Mouse (Mus musculus) left cerebral cortex, postnatal 10 days (tissue): ENCODE data around the gene Ehd3. TPM values are rescaled to one million over a fixed set of nuclear protein-coding genes. Genes with fewer than 3 reads are reported as not detected.

Source experiments
- DNase-seq, 2 experiments: peaks; one replicate each; pipeline ENCODE4 v3.0.0; 2021 to 2022; ENCODE audit warnings: low spot score in 2 of 2, mixed read lengths in 1 of 2; ENCODE audit errors: extremely low spot score in 1 of 2
- intact Hi-C: fragments of 180-260 bp; cut with DNase I; formaldehyde crosslinking; loops from one replicate; pipeline ENCODE4 v1.15.1; 2025
- total RNA-seq, 2 experiments: library from RNA; stranded (reverse); gene quantifications; 2 replicates each; pipeline ENCODE4 v1.2.3; 2021

The Ehd3 gene
- total RNA-seq, 2 experiments from 2014 or later, result 68.0 to 73.2 TPM

DNA sequence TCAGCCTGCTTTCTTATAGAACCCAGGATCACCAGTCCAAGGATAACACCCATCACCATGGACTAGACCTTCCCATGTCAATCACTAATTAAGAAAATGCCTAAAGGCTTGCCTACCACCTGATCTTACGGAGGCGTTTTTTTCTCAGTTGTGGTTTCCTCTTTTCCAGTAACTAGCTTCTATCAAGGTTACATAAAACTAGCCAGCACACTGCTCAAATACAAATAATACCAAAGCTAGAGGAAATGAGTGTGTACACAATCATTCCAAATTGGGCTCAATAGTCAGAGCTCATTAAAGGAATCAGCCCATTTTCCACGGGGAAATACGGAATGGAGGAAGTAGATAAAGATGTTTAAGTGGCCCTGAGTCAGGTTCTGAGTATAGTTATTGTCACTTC, 71.3 kb downstream of the Ehd3 start:
- no peak for DNase-seq
- intact Hi-C loops, result loop anchor here (10.0 kb wide), 1 partner anchor 990 kb away; no protein-coding TSS in a partner anchor

DNA sequence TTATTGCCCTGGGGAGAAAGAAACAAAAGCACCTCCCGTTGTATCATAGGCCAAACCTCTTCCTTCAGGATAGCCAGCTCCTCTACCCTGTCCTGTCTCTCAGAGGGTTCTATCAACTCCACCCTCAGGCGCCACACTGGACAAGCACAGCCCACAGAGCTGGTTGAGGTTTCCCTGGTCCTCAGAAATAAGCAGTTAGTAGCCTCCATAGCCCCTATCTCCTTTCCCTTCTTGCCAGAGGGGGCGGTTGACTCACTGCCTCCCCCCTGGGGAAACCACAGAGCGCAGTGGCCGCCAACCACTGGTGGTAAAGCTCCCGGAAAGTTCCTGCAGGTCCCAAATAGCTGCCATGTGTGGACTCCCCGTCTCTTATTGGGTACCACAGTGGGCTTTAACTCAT, 71.7 kb downstream of the Ehd3 start:
- DNase-seq, result no peak
- intact Hi-C loops, result loop anchor here (10.0 kb wide), 1 partner anchor 991 kb away; no protein-coding TSS in a partner anchor

DNA sequence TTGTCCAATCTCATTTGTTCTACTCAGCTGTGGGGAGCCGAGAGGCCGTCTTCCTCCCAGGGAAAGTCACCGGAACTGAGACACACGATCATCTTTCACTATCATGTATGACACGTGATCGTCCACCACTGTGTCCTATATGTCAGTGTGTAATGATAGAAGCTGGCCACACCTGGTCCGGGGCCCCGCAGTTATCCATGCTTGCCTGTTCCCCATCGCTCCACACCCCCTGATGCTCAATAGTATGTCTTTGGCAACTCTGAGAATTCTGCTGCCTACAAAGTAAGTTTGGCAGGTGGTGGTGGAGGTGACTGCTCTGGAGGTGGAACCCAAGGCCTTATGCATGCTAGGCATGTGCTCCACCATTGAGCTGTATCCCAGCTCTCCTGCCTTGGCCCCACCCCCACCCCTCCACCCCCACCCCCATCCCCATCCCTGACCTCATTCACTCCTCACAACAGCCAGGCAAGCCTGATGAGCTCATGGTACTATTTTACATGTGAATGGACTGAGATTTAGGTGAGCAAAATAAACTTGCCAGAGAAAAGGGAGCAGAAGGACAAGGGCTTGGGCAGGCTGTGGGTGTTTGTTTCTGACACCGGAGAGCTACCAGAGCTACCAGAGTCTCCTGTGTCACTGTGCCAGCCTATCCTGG, 75.5 kb downstream of the Ehd3 start:
- intact Hi-C loops, result loop anchor here (10.0 kb wide), 1 partner anchor 995 kb away; no protein-coding TSS in a partner anchor
- no peak for DNase-seq

DNA sequence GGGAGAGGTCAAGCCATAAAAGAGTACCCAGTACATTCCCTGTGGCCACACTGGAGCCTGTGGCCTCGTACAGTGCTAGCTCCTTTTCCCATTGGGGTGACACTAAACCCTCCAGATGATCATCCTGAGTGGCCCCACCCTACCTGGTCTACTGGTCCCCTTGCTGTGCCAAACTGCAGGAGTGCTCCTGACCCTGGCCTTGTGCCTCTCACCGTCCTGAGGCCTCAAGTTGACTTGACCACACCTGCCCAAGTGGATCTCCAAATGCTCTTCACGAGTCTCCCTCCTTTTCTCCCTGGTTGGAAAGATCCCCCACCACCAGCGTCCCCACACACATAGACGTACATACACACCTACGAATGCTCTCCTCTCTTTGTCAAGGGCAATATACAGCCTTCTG, 76.4 kb downstream of the Ehd3 start:
- no peak for DNase-seq
- intact Hi-C loops, result loop anchor here (5.0 to 10.0 kb wide), 2 partner anchors 73 to 305 kb away; no protein-coding TSS in a partner anchor

DNA sequence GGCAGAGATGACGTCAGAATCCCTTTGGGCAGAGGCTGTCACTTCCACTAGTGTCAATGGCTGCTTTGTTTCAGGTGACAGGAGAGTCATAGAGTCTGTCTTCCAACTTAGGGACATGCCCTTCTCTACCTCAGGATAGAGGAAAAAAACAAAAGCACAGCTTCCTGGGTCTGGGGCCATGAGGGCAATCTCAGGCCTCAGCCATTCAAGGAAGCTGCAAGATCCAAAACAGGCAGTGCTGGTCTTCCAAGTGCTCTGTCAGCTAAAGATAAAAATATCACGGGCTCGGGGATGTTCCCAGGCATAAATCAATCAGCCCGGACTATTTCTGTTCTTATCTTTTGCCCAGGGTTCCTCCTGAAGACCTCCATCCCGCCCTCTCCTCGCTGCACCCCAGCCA, 77.4 kb downstream of the Ehd3 start:
- no peak for DNase-seq
- intact Hi-C loops, result loop anchor here (5.0 to 10.0 kb wide), 2 partner anchors 74 to 306 kb away; no protein-coding TSS in a partner anchor

Other genes with a start within 250 kb of the Ehd3 start
- gene Galnt14, start 93.7 kb upstream of the Ehd3 start, total RNA-seq, result 10 to 100 TPM; 18.7 to 19.3 TPM
- 1 to 10 TPM in 1 of 2 experiments, under 1 TPM in 1; 0.85 to 1.3 TPM for gene Xdh, start 146.1 kb downstream of the Ehd3 start, total RNA-seq
- gene Srd5a2, start 243.8 kb downstream of the Ehd3 start, total RNA-seq, result under 1 TPM in 1 of 2 experiments, not detected in 1; 0.28 TPM